Mouse (Mus musculus): ENCODE measurements around the gene Slc9a6. TPM values are rescaled to one million over a fixed set of nuclear protein-coding genes. Genes with fewer than 3 reads are reported as not detected.

Slc9a6 gene
- total RNA-seq (2023) = 10 to 100 TPM; 10.0 to 11.2 TPM

DNA sequence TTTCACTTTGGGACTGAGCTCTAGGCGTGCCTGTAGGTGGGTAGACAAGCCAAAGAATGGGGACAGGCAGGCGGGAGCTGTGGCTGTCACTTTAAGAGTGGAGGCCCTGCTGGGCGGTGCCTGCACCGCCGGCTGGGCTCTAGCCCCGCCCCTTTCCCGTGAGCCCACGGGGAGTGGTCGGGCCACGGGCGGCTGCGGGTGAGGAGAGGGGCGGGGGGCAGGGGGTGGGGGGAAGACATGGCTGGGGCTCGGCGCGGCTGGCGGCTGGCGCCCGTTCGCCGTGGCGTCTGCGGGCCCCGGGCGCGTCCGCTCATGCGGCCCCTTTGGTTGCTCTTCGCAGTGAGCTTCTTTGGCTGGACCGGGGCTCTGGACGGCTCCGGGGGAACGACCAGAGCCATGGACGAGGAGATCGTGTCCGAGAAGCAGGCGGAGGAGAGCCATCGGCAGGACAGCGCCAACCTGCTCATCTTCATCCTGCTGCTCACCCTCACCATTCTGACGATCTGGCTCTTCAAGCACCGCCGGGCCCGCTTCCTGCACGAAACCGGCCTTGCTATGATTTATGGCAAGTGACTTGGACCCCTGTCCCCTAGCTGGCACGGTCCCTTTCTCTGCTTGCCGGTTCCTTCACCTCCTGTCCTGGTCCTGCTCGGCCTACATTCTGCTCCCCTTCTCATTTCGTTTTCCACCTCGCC is at the start of gene Slc9a6:
Gene Slc9a6 (plus strand): TSS at position 135 of the 695 bp plus-strand sequence.

DNA sequence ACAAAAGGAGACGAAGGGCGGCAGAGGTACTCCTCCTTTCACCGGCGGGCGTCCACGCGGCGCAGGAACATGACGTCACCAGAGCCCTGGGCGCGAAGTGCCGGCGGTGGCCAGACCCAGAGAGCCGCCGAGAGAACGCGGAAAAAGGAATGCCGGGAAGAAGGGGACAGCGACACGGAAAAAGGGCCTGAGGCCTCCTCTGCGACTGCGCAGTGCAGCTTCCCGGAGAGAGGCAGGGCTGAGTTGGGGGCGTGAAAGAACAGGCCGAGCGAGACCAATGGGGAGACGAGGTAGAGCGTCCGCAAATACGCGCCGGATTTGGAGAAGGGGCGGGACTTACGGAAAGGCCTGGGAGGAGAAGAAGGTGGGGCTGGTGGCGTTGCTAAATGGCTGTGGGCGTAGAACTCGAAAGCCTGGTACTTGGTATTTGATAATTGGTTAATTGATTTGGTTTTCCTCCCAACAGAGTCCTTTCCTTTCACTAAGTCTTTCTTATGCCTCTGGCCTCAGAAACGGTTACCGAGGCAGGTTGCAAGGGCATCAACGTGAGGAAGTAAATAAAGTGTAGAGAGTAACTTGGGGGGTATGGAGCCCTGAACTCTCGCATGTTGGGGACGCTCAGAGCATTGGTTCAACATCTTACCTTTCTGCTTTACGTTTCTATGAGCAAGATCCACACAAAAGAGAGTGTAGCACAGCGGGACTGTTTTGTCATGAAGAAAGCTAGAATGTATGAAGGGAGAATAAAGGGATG is 11.5 kb upstream of the Slc9a6 start, which contains the start of gene Mmgt1:
Gene Mmgt1 (minus strand): TSS at position 183 of the 754 bp plus-strand sequence.

Other genes starting within 250 kb of the Slc9a6 start
- under 1 TPM in 1 of 2 experiments, not detected in 1; 0.13 TPM for gene Smim10l2a, start 235.2 kb upstream of the Slc9a6 start, total RNA-seq (2023)
- not detected for gene Gm2174, start 161.8 kb upstream of the Slc9a6 start, total RNA-seq (2023)
- gene Ints6l, start 154.9 kb upstream of the Slc9a6 start, total RNA-seq (2023) = 10 to 100 TPM; 96.7 to 98.2 TPM
- not detected for gene Gm10477, start 85.0 kb upstream of the Slc9a6 start, total RNA-seq (2023)
- not detected for gene Gm648, start 60.2 kb upstream of the Slc9a6 start, total RNA-seq (2023)
- gene Mmgt1, start 11.7 kb upstream of the Slc9a6 start, total RNA-seq (2023) = 10 to 100 TPM in 1 of 2 experiments, 1 to 10 TPM in 1; 9.7 to 12.2 TPM
- 1 to 10 TPM; 1.1 to 1.4 TPM for gene Fhl1, start 122.0 kb downstream of the Slc9a6 start, total RNA-seq (2023)
- gene Map7d3, start 212.6 kb downstream of the Slc9a6 start, total RNA-seq (2023) = 1 to 10 TPM; 1.2 to 2.3 TPM